Comparison of ENCODE assay signal across 14 mouse cellular contexts in the genomic region with DNA sequence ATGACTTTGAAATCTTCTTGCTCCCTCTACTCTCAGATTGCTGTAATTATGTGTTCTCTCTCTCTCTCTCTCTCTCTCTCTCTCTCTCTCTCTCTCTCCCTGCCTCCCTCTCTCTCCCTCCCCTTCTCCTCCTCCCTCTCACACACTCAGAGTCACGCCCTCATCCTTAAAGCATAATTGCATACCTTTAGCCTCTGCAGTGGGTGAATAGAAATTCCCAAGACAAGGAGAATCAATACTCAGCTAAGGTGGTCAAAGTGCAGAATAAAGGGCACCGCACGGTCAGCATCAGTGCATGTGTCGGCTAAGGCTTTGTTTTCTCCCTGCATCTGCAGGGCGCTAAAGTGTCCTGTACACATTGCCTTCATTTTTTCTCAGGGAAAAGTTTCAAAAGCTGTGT.
DNase-seq lines count a peak whose midpoint lies in the region; ATAC-seq lines count a peak whose summit lies in the region.
"Had no signal": no experiment of that assay in that cellular context is flagged by ENCODE, and none has a peak within 500 bp of the region (broad histone marks: within the 10 kb centered on the region; RNA-seq: fewer than 3 reads in every experiment).

No protein-coding gene starts in this region.

- H3K36me3 ChIP-seq in heart, embryonic 14.5 days (ENCODE audit: control insufficient read depth, insufficient read depth, low read length), result no peaks in the 10 kb centered on the region
- no peaks in the 10 kb centered on the region for H3K36me3 ChIP-seq in embryonic facial prominence, embryonic 14.5 days (ENCODE audit: control insufficient read depth, insufficient read depth, low read length)
- no peaks in the 10 kb centered on the region for H3K36me3 ChIP-seq in intestine, embryonic 14.5 days (ENCODE audit: control insufficient read depth, insufficient read depth, low read length)
- H3K36me3 ChIP-seq in neural tube, embryonic 14.5 days (ENCODE audit: control insufficient read depth, insufficient read depth, low read length), result no peaks in the 10 kb centered on the region

- intact Hi-C loops in heart, postnatal 25 days (cut with DNase I), result no loop called here
- intact Hi-C loops in gastrocnemius, postnatal 36 days (cut with DNase I), result no loop called here

- H3K4me3 ChIP-seq in heart, embryonic 14.5 days (ENCODE audit: control insufficient read depth in 1 of 2, insufficient read depth in 1 of 2, low read depth in 1 of 2, low read length in 2 of 2), result no peak overlapping the region
- H3K4me3 ChIP-seq in embryonic facial prominence, embryonic 14.5 days (ENCODE audit: low read depth, low read length), result no peak overlapping the region
- no peak overlapping the region for H3K4me3 ChIP-seq in intestine, embryonic 14.5 days (ENCODE audit: low read depth, low read length)
- no peak overlapping the region for H3K4me3 ChIP-seq in neural tube, embryonic 14.5 days (ENCODE audit: low read depth, low read length)
- H3K4me3 ChIP-seq: erythroblast, embryonic 14.5 days had no signal

- no peak for DNase-seq in heart, postnatal 25 days (ENCODE audit: low spot score)
- DNase-seq in embryonic facial prominence, embryonic 14.5 days (ENCODE audit: low spot score), result no peak
- DNase-seq in intestine, embryonic 14.5 days (ENCODE audit: low spot score), result no peak
- DNase-seq in gastrocnemius, postnatal 36 days, result no peak
- DNase-seq in kidney, postnatal 4 days, result no peak
- no peak for DNase-seq in ovary, adult 18-20 months (ENCODE audit: low spot score)
- DNase-seq: adrenal gland, adult 2 months; B cell, adult 2 months; cerebellum, adult 11-12 months; thymus, postnatal 25 days had no signal

- ATAC-seq in heart, embryonic 14.5 days (ENCODE audit: insufficient number of reproducible peaks, insufficient read depth, low FRiP score, low read depth), result no peak
- ATAC-seq in embryonic facial prominence, embryonic 14.5 days (ENCODE audit: low read depth), result no peak
- peak; percentile 44; the same call in 1 of the 2 replicates for ATAC-seq in intestine, embryonic 14.5 days (replicated peaks; ENCODE audit: low FRiP score, low TSS enrichment, low read depth)
- ATAC-seq in neural tube, embryonic 14.5 days (ENCODE audit: low read depth), result peak; percentile 36; the same call in 1 of the 2 replicates

- H3K9ac ChIP-seq in heart, embryonic 14.5 days (ENCODE audit: low read length), result 0 out of 2 replicates have a peak overlapping the region, but pooled peaks have one; percentile 10
- H3K9ac ChIP-seq in embryonic facial prominence, embryonic 14.5 days (ENCODE audit: low read depth, low read length), result no peak overlapping the region; the same call in 1 of the 2 replicates
- H3K9ac ChIP-seq in intestine, embryonic 14.5 days (ENCODE audit: low read length), result no peak overlapping the region
- no peak overlapping the region for H3K9ac ChIP-seq in neural tube, embryonic 14.5 days (replicated peaks; ENCODE audit: low read depth, low read length)

- no peaks in the 10 kb centered on the region for H3K9me3 ChIP-seq in heart, embryonic 14.5 days (ENCODE audit: control insufficient read depth, low read length)
- no peaks in the 10 kb centered on the region for H3K9me3 ChIP-seq in embryonic facial prominence, embryonic 14.5 days (ENCODE audit: control insufficient read depth, low read length)
- no peaks in the 10 kb centered on the region for H3K9me3 ChIP-seq in intestine, embryonic 14.5 days (ENCODE audit: control insufficient read depth, low read length)
- no peaks in the 10 kb centered on the region for H3K9me3 ChIP-seq in neural tube, embryonic 14.5 days (ENCODE audit: control insufficient read depth, low read length)

- peak overlapping the region; percentile 40 for H3K4me2 ChIP-seq in heart, embryonic 14.5 days (ENCODE audit: low read length)
- peak overlapping the region; percentile 20; the same call in 1 of the 2 replicates for H3K4me2 ChIP-seq in embryonic facial prominence, embryonic 14.5 days (ENCODE audit: low read depth, low read length)
- H3K4me2 ChIP-seq in intestine, embryonic 14.5 days (ENCODE audit: low read length), result 0 out of 2 replicates have a peak overlapping the region, but pooled peaks have one; percentile 12
- peak overlapping the region; percentile 20 for H3K4me2 ChIP-seq in neural tube, embryonic 14.5 days (ENCODE audit: low read depth, low read length)
- H3K4me2 ChIP-seq: heart, embryonic 11.5 days had no signal

- H3K27me3 ChIP-seq in heart, embryonic 14.5 days (ENCODE audit: control insufficient read depth, insufficient read depth, low read length), result no peaks in the 10 kb centered on the region
- no peaks in the 10 kb centered on the region for H3K27me3 ChIP-seq in embryonic facial prominence, embryonic 14.5 days (replicated peaks; ENCODE audit: control insufficient read depth, insufficient read depth, low read length)
- no peaks in the 10 kb centered on the region for H3K27me3 ChIP-seq in intestine, embryonic 14.5 days (replicated peaks; ENCODE audit: control insufficient read depth, insufficient read depth, low read length)
- H3K27me3 ChIP-seq in neural tube, embryonic 14.5 days (ENCODE audit: control insufficient read depth, insufficient read depth, low read length), result no peaks in the 10 kb centered on the region

- H3K27ac ChIP-seq in heart, embryonic 14.5 days (replicated peaks in 1 of 2; ENCODE audit: control insufficient read depth in 1 of 2, insufficient read depth in 1 of 2, low read depth in 2 of 2, low read length in 2 of 2), result peak overlapping the region; percentile 29 to 39; a peak in 2 of 4 replicates
- peak overlapping the region; percentile 52 for H3K27ac ChIP-seq in embryonic facial prominence, embryonic 14.5 days (replicated peaks; ENCODE audit: low read depth, low read length)
- H3K27ac ChIP-seq in intestine, embryonic 14.5 days (ENCODE audit: low read depth), result 0 out of 2 replicates have a peak overlapping the region, but pooled peaks have one; percentile 18
- peak overlapping the region; percentile 44; the same call in 1 of the 2 replicates for H3K27ac ChIP-seq in neural tube, embryonic 14.5 days (ENCODE audit: low read depth, low read length)

- H3K4me1 ChIP-seq in heart, embryonic 14.5 days (ENCODE audit: control insufficient read depth in 2 of 2, insufficient read depth in 2 of 2, low read length in 2 of 2), result peaks cover 4% of the 10 kb centered on the region in 2 experiments; a peak in 3 of 4 replicates
- H3K4me1 ChIP-seq in embryonic facial prominence, embryonic 14.5 days (ENCODE audit: control insufficient read depth, insufficient read depth, low read length), result peaks cover 9% of the 10 kb centered on the region
- peaks cover 8% of the 10 kb centered on the region; the same call in 1 of the 2 replicates for H3K4me1 ChIP-seq in intestine, embryonic 14.5 days (replicated peaks; ENCODE audit: control insufficient read depth, insufficient read depth, low read length)
- 0 out of 2 replicates have a peak, but pooled peaks cover 5% of the 10 kb centered on the region for H3K4me1 ChIP-seq in neural tube, embryonic 14.5 days (ENCODE audit: control insufficient read depth, insufficient read depth, low read length)

- 72% methylated on average over 5 of the region's 5 CpGs for WGBS in heart, embryonic 14.5 days
- 50% methylated on average over 5 of the region's 5 CpGs for WGBS in embryonic facial prominence, embryonic 14.5 days
- WGBS in intestine, embryonic 14.5 days, result 29% methylated on average over 5 of the region's 5 CpGs
- 29% methylated on average over 5 of the region's 5 CpGs for WGBS in neural tube, embryonic 14.5 days

Comparison
In these comparisons a context has a peak if more than half of its experiments do, and no peak if none do; other contexts are left out.
1. ATAC-seq: peak in intestine, embryonic 14.5 days (single experiment) and neural tube, embryonic 14.5 days (single experiment); none in heart, embryonic 14.5 days (single experiment) and embryonic facial prominence, embryonic 14.5 days (single experiment).
2. Peak in every context shown above with its lines, with median percentiles within 50 percentile points of each other: H3K27ac ChIP-seq and H3K4me2 ChIP-seq.